Mouse (Mus musculus) forebrain, embryonic 12.5 days (tissue): ENCODE data around the gene Tns1. TPM values are rescaled to one million over a fixed set of nuclear protein-coding genes. Genes with fewer than 3 reads are reported as not detected.
"Not testable (repeated sequence)": the region's sequence is repeated elsewhere in the genome, so short reads cannot be mapped to it uniquely, and the experiment has no call there.

Source experiments
- ATAC-seq: fragments of 200-750 bp; cut with Nextera tagmentation; 2 replicates; pipeline ENCODE4 v1.8.0; 2017; ENCODE audit warnings: moderate TSS enrichment; ENCODE audit not compliant: low FRiP score
- H3K27ac ChIP-seq: fragments of 300-500 bp; sonication (generic); 2 replicates; pipeline ENCODE4 v1.5.1; 2016; ENCODE audit warnings: mild to moderate bottlenecking
- H3K27me3 ChIP-seq: fragments of 300-500 bp; sonication (generic); 2 replicates; pipeline ENCODE4 v1.6.1; 2016; ENCODE audit warnings: mild to moderate bottlenecking
- H3K36me3 ChIP-seq: fragments of 300-500 bp; sonication (generic); replicated peaks from 2 replicates; pipeline ENCODE4 v1.6.1; 2016; ENCODE audit warnings: mild to moderate bottlenecking
- H3K4me1 ChIP-seq: fragments of 300-500 bp; sonication (generic); 2 replicates; pipeline ENCODE4 v1.6.1; 2016
- H3K4me2 ChIP-seq: fragments of 300-500 bp; sonication (generic); 2 replicates; pipeline ENCODE4 v1.6.1; 2016; ENCODE audit warnings: mild to moderate bottlenecking, moderate library complexity
- H3K4me3 ChIP-seq: fragments of 300-500 bp; sonication (generic); replicated peaks from 2 replicates; pipeline ENCODE4 v1.5.1; 2016; ENCODE audit warnings: mild to moderate bottlenecking
- H3K9ac ChIP-seq: fragments of 300-500 bp; sonication (generic); 2 replicates; pipeline ENCODE4 v1.6.1; 2016; ENCODE audit warnings: mild to moderate bottlenecking
- H3K9me3 ChIP-seq: fragments of 300-500 bp; sonication (generic); 2 replicates; pipeline ENCODE4 v1.6.1; 2016
- WGBS: fragments of 180-500 bp; shearing (Covaris S2); methylation state at CpG from one replicate; pipeline ENCODE4 v1.1.7; 2016; 5-methylcytosine and 5-hydroxymethylcytosine counted together
- polyA plus RNA-seq: library from polyadenylated mRNA; unstranded; fragments of >200 nt; fragmentation: Nextera tagmentation; extraction: Ambion mirVana; gene quantifications from 2 replicates; pipeline ENCODE4 v1.2.1, GENCODE M21; 2016

Tns1 gene
- 13.0 and 15.9 TPM in 2 replicates for polyA plus RNA-seq

- Histone ChIP-seq H3K4me1 (peaks cover 26% of the 10 kb centered on the region), H3K4me3 (peak within 1 kb of the TSS; percentile 61), H3K9me3 (no peaks in the 10 kb centered on the region), H3K36me3 (no peaks in the 10 kb centered on the region), H3K4me2 (peak within 1 kb of the TSS; percentile 88), H3K27ac (no peak within 1 kb of the TSS), H3K27me3 (peaks cover 48% of the 10 kb centered on the region), H3K9ac (peak within 1 kb of the TSS; percentile 68)
- peak; percentile 79 for ATAC-seq
- under 1% methylated on average over 79 of the region's 84 CpGs for WGBS
These were observed at the start of gene Tns1 for GRCm38 (mm10) chr1:74124021-74124981. TSS of gene Tns1 (minus strand) at chr1:74124449.

DNA sequence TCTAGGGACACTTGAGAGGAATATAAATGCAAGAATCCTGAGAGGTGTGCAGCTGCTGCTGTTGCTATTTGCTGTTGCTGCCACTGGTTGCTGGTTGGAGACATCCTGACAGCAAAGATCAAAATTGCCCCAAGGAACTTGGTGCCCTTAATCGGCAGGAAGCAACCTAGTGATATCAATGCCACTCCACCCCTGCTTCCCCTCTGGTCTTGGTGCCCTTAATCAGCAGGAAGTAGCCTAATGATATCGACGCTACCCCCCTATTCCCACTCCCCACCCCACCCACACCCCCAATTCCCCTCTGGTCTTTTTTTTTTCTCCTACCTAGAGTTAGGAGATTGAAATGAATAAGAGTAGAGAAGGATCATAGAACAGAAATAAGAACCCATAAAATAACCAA lies 48.5 kb upstream of the Tns1 start:
- Histone ChIP-seq H3K4me3 (no peak overlapping the region), H3K4me1 (no peaks in the 10 kb centered on the region), H3K27me3 (no peaks in the 10 kb centered on the region), H3K9me3 (no peaks in the 10 kb centered on the region), H3K36me3 (no peaks in the 10 kb centered on the region), H3K4me2 (no peak overlapping the region), H3K9ac (no peak overlapping the region), H3K27ac (no peak overlapping the region)
- WGBS: 91% methylated on average over 3 of the region's 3 CpGs
- no peak for ATAC-seq

DNA sequence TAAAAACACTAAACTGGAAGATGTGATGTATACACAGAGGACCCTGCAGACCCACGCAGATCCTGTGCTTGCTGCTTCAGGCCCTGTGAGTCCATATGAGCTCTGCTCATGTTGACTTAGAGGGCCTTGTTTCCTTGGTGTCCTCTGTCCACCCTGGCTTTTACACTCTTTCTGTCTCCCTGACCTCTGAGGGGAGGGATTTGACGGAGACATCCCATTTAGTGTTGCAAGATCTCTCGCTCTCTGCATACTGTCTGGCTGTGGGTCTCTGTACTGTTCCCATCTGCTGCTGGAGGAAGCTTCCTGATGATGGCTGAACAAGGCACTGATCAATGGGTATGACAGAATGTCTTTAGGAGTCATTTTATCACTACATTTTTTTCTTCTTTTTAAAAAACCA lies 45.5 kb upstream of the Tns1 start:
- no peak for ATAC-seq
- no peaks in the 10 kb centered on the region for H3K27me3 ChIP-seq
- H3K4me2 ChIP-seq: no peak overlapping the region
- H3K9me3 ChIP-seq: no peaks in the 10 kb centered on the region
- H3K27ac ChIP-seq: no peak overlapping the region
- H3K36me3 ChIP-seq: no peaks in the 10 kb centered on the region
- no peak overlapping the region for H3K9ac ChIP-seq
- no peak overlapping the region for H3K4me3 ChIP-seq
- 88% methylated on average over 3 of the region's 3 CpGs for WGBS
- H3K4me1 ChIP-seq: no peaks in the 10 kb centered on the region

DNA sequence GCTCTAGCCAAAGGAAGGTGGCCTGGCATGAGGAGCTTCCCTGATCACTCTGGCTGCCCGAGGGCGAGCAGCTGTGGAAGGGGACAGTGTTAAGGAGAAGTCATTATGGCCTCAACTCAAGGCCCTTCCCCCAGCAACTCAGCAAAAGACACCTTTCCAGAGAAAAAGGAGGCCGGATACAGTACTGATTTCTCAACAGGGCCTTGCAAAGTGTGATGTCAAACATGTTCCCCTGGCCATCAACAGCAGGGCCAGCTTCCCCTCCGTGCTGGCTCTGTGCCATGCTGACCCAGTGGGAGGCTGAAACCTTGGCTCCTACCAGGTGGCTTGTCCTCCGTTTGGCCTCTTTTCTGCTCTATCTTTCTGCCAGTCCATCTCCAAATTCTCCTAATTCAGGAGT lies 42.9 kb upstream of the Tns1 start:
- no peaks in the 10 kb centered on the region for H3K27me3 ChIP-seq
- H3K4me3 ChIP-seq: no peak overlapping the region
- ATAC-seq: no peak
- no peak overlapping the region for H3K4me2 ChIP-seq
- no peak overlapping the region for H3K27ac ChIP-seq
- 87% methylated on average over 5 of the region's 5 CpGs for WGBS
- H3K9ac ChIP-seq: no peak overlapping the region
- H3K9me3 ChIP-seq: no peaks in the 10 kb centered on the region
- H3K36me3 ChIP-seq: no peaks in the 10 kb centered on the region
- H3K4me1 ChIP-seq: no peaks in the 10 kb centered on the region

DNA sequence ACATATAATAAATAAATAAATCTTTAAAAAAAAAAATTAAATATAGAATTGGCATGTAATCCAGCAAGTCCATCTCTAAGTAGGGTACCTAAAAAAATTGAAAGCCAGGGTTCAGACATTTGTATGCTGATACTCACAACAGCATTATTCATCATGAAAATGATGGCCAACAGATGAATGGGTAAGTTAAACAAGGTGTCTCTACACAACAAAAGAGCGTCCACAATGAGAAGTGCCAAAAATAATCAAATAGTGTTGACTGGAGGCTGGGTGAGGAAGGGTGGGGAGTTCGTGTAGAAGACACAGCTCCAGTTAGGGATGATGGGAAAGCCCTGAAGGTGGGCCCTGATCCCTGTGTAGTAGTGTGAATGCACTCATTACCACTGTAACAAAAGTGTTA lies 35.8 kb upstream of the Tns1 start:
- H3K36me3 ChIP-seq: no peaks in the 10 kb centered on the region
- no peak for ATAC-seq
- H3K4me1 ChIP-seq: no peaks in the 10 kb centered on the region
- no peak overlapping the region for H3K4me2 ChIP-seq
- 68% methylated on average over 2 of the region's 2 CpGs for WGBS
- no peaks in the 10 kb centered on the region for H3K27me3 ChIP-seq
- no peak overlapping the region for H3K27ac ChIP-seq
- H3K9me3 ChIP-seq: no peaks in the 10 kb centered on the region
- H3K4me3 ChIP-seq: no peak overlapping the region
- H3K9ac ChIP-seq: no peak overlapping the region

DNA sequence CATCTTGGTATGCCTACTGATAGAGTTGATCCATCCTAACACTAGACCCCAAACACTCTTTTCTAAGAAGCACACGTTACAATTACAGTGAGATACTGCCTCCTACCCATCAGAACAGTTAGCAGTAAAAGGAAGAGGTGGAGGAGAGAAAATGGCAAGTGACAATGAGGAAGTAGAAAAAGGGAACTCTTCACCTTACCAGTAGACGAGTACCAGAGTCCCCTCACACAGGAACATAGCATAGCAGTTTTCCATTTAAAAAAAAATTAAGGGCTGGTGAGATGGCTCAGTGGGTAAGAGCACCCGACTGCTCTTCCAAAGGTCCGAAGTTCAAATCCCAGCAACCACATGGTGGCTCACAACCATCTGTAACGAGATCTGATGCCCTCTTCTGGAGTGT lies 35.4 kb upstream of the Tns1 start:
- not testable (repeated sequence) for ATAC-seq, H3K4me2 ChIP-seq, H3K9me3 ChIP-seq, H3K27ac ChIP-seq, H3K36me3 ChIP-seq, H3K27me3 ChIP-seq, H3K9ac ChIP-seq, H3K4me1 ChIP-seq, H3K4me3 ChIP-seq
- WGBS: 90% methylated on average over 5 of the region's 5 CpGs

- whole genome bisulfite sequencing: 73% methylated on average over 14 of the region's 14 CpGs
- no peak overlapping the region for H3K27ac ChIP-seq
- no peaks in the 10 kb centered on the region for H3K4me1 ChIP-seq
- H3K27me3 ChIP-seq: no peaks in the 10 kb centered on the region
- H3K4me2 ChIP-seq: no peak overlapping the region
- ATAC-seq: no peak
- no peaks in the 10 kb centered on the region for H3K9me3 ChIP-seq
- H3K9ac ChIP-seq: no peak overlapping the region
- no peak overlapping the region for H3K4me3 ChIP-seq
- H3K36me3 ChIP-seq: no peaks in the 10 kb centered on the region
These were observed 32.2 kb upstream of the Tns1 start for GRCm38 (mm10) chr1:74156381-74156910.

DNA sequence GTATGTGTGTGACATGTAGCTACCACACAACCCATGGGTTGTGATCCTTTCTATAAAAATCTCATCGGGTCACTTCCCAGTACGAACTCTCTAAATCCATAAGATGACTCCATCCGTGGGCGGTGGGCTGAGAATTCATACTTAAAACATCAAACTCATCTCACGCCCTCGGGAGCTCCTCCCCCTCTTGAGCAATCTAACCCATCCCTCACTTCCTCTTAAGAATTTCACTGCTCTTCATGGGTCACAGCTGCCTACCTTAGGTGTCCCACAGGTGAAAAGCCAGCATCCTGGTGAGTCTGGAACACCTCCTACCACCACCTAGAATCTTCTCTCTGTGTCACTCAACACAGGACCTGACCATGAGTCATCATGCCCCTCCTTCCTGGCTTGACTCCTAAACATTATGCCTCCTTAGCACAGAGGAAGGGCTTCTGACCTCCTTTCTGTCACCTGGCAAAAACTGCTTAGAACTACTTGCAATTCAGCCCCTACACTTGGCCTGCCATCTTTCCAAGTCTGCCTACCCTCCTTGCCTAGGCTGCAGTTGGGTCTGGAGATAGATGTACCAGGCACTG lies 31.3 kb upstream of the Tns1 start:
- Histone ChIP-seq H3K4me3 (no peak overlapping the region), H3K36me3 (no peaks in the 10 kb centered on the region), H3K27ac (no peak overlapping the region), H3K27me3 (no peaks in the 10 kb centered on the region), H3K9me3 (no peaks in the 10 kb centered on the region), H3K9ac (no peak overlapping the region), H3K4me2 (no peak overlapping the region), H3K4me1 (no peaks in the 10 kb centered on the region)
- WGBS: 93% methylated on average over 6 of the region's 6 CpGs
- ATAC-seq: no peak

- H3K9ac ChIP-seq: no peak within 1 kb of the TSS
These were observed 29.4 kb upstream of the Tns1 start, which contains the start of gene Cxcr2 for GRCm38 (mm10) chr1:74153461-74154184. TSS of gene Cxcr2 (plus strand) at chr1:74153989.

DNA sequence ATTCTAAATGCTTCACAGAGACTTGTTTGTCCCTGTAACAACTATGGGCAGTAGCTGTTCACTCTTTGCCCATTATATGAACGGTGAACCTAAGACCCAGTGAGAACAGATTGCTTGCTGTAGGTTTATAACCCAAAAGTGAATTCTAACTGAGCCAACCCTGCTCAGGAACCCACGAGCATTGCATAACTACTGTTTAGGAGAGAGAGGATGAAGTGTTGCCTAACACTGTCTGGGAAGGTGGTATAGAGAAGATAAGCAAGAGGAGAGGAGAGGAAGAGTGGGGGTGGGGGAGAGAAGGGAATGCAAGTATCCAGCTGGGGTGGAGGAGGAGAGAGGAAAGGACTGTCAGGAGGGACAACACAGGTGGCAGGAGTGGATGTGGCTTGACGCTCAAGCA lies 26.8 kb upstream of the Tns1 start:
- H3K36me3 ChIP-seq: no peaks in the 10 kb centered on the region
- H3K4me3 ChIP-seq: no peak overlapping the region
- ATAC-seq: no peak
- H3K9ac ChIP-seq: no peak overlapping the region
- H3K4me2 ChIP-seq: no peak overlapping the region
- no peaks in the 10 kb centered on the region for H3K4me1 ChIP-seq
- H3K27ac ChIP-seq: no peak overlapping the region
- WGBS: 87% methylated on average over 3 of the region's 3 CpGs
- H3K9me3 ChIP-seq: no peaks in the 10 kb centered on the region
- no peaks in the 10 kb centered on the region for H3K27me3 ChIP-seq

More at GRCm38 (mm10) chr1:74153461-74154184, 29.4 kb upstream of the Tns1 start, which contains the start of gene Cxcr2:
- no peak within 1 kb of the TSS for H3K27ac ChIP-seq
- H3K4me3 ChIP-seq: no peak within 1 kb of the TSS
- ATAC-seq: no peak
- 82% methylated on average over 8 of the region's 8 CpGs for WGBS
- no peaks in the 10 kb centered on the region for H3K27me3 ChIP-seq
- no peaks in the 10 kb centered on the region for H3K36me3 ChIP-seq
- no peaks in the 10 kb centered on the region for H3K9me3 ChIP-seq
- H3K4me1 ChIP-seq: no peaks in the 10 kb centered on the region
- H3K4me2 ChIP-seq: no peak within 1 kb of the TSS

DNA sequence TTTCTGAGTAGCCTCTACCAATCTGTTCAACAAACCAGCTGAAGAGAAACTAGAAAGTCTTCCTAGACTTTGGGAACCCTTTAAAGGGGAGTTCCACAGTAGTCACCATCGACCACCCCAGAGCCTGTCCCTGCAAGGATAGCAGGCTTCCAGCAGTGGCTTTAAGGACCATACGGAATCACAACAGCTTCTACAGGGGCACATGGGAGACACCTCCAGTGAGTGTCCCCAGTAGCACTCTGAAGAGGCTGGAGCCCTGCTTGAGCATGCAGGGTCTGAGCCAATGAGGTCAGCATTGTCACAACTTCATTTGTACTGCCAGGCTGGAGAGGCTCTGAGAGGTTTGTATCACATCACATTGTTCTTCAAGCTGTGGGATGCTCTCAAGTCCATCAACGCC lies 25.9 kb upstream of the Tns1 start:
- Histone ChIP-seq H3K36me3 (no peaks in the 10 kb centered on the region), H3K9ac (no peak overlapping the region), H3K4me1 (no peaks in the 10 kb centered on the region), H3K9me3 (no peaks in the 10 kb centered on the region), H3K27me3 (no peaks in the 10 kb centered on the region), H3K4me2 (no peak overlapping the region), H3K4me3 (no peak overlapping the region), H3K27ac (no peak overlapping the region)
- WGBS: 79% methylated on average over 3 of the region's 3 CpGs
- ATAC-seq: no peak
